ENCODE assay signal across 8 mouse cellular contexts in the genomic region with DNA sequence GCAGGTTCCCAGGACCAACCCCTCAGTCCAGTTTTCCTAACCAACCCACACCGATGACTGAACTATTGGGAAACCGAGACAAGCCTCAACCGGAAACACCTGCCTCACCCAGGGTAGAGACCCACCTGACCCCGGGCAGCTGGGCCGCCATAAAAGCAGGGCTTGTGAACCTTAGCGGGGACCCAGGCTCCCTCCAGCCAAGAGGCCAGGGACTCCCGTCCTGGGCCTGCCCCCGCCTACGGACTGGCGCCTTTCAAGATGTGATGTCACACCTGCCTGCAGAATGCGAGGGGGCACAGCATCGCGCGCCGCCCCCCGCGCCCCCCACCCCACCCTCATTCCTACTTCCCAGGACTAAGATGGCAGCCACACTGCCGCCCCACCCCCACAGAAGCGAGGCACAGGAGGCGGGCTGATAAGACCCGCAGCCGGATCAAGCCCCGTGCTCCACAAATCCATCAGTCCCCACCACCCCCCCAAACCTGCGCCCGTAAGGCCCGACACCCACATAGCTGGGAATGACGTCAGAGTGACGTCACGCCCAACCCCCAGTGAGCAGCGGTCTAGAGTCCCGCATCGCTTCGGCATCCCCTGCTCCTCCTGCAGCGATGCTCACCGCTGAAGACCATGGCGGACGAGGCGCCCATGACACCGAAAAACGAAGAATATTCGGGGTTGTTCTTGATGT. TPM values are rescaled to one million over a fixed set of nuclear protein-coding genes. Genes with fewer than 3 reads are reported as not detected.
DNase-seq lines count a peak whose midpoint lies in the region; ATAC-seq lines count a peak whose summit lies in the region.

No protein-coding gene starts in this region.

- peak overlapping the region; percentile 97 for H3K27ac ChIP-seq in intestine, embryonic 15.5 days
- peak overlapping the region; percentile 97 for H3K27ac ChIP-seq in limb, embryonic 12.5 days
- H3K27ac ChIP-seq in midbrain, embryonic 13.5 days, result peak overlapping the region; percentile 98

- peak overlapping the region; percentile 89 for H3K9ac ChIP-seq in intestine, embryonic 15.5 days
- H3K9ac ChIP-seq in limb, embryonic 12.5 days (replicated peaks), result peak overlapping the region; percentile 85
- peak overlapping the region; percentile 95 for H3K9ac ChIP-seq in midbrain, embryonic 13.5 days (replicated peaks)

- under 1% methylated on average over 40 of the region's 41 CpGs for WGBS in intestine, embryonic 15.5 days
- WGBS in limb, embryonic 12.5 days, result under 1% methylated on average over 39 of the region's 41 CpGs
- WGBS in midbrain, embryonic 13.5 days, result under 1% methylated on average over 38 of the region's 41 CpGs

- H3K36me3 ChIP-seq in intestine, embryonic 15.5 days, result peaks cover 7% of the 10 kb centered on the region; the same call in 1 of the 2 replicates
- H3K36me3 ChIP-seq in limb, embryonic 12.5 days, result peaks cover 31% of the 10 kb centered on the region
- peaks cover 28% of the 10 kb centered on the region for H3K36me3 ChIP-seq in midbrain, embryonic 13.5 days

- H3K27me3 ChIP-seq in intestine, embryonic 15.5 days (replicated peaks), result no peaks in the 10 kb centered on the region
- H3K27me3 ChIP-seq in limb, embryonic 12.5 days, result no peaks in the 10 kb centered on the region
- peaks cover 2% of the 10 kb centered on the region; the same call in 1 of the 2 replicates for H3K27me3 ChIP-seq in midbrain, embryonic 13.5 days

- H3K4me2 ChIP-seq in intestine, embryonic 15.5 days (replicated peaks), result peak overlapping the region; percentile 87
- H3K4me2 ChIP-seq in limb, embryonic 12.5 days, result peak overlapping the region; percentile 92
- peak overlapping the region; percentile 94 for H3K4me2 ChIP-seq in midbrain, embryonic 13.5 days (replicated peaks)

- H3K4me3 ChIP-seq in intestine, embryonic 15.5 days (replicated peaks), result peak overlapping the region; percentile 86
- peak overlapping the region; percentile 88 for H3K4me3 ChIP-seq in limb, embryonic 12.5 days (replicated peaks)
- H3K4me3 ChIP-seq in midbrain, embryonic 13.5 days (replicated peaks), result peak overlapping the region; percentile 96

- DNase-seq in urinary bladder, postnatal 14 days (ENCODE audit: low spot score), result peak; percentile 58
- no peak for DNase-seq in urinary bladder, postnatal 10 days (ENCODE audit: low spot score)
- DNase-seq in embryo, embryonic 11 days, result peak; percentile 66
- DNase-seq in gastrocnemius, postnatal 25 days, result peak; percentile 57
- peak; percentile 77 to 78 for DNase-seq in spleen, postnatal 10 days (ENCODE audit: low spot score in 2 of 2)

- peaks cover 18% of the 10 kb centered on the region for H3K4me1 ChIP-seq in intestine, embryonic 15.5 days (replicated peaks)
- peaks cover 19% of the 10 kb centered on the region for H3K4me1 ChIP-seq in limb, embryonic 12.5 days (replicated peaks)
- peaks cover 28% of the 10 kb centered on the region for H3K4me1 ChIP-seq in midbrain, embryonic 13.5 days (replicated peaks)

- ATAC-seq in intestine, embryonic 15.5 days, result peak; percentile 55
- ATAC-seq in limb, embryonic 12.5 days (ENCODE audit: insufficient number of reproducible peaks, insufficient read depth, low FRiP score, low TSS enrichment, low read depth), result peak; percentile 52
- ATAC-seq in midbrain, embryonic 13.5 days, result peak; percentile 59

- H3K9me3 ChIP-seq in intestine, embryonic 15.5 days, result no peaks in the 10 kb centered on the region
- no peaks in the 10 kb centered on the region for H3K9me3 ChIP-seq in limb, embryonic 12.5 days
- no peaks in the 10 kb centered on the region for H3K9me3 ChIP-seq in midbrain, embryonic 13.5 days

RNA-seq across cellular contexts. Expression of gene Atp6v0c, which starts 0.8 kb away (rescaled TPM):
- total RNA-seq in gastrocnemius, postnatal 25 days (2021), result 100 to 1,000 TPM; 145 to 159 TPM
- 572 and 634 TPM in 2 replicates for polyA plus RNA-seq in intestine, embryonic 15.5 days (2015; fragmentation: Nextera tagmentation; extraction: Ambion mirVana)
- polyA plus RNA-seq in limb, embryonic 12.5 days (2016; fragmentation: Nextera tagmentation; extraction: Ambion mirVana), result 392 and 404 TPM in 2 replicates
- polyA plus RNA-seq in midbrain, embryonic 13.5 days (2015; fragmentation: Nextera tagmentation; extraction: Ambion mirVana), result 843 and 851 TPM in 2 replicates

RNA-seq across cellular contexts. Expression of gene Amdhd2, which starts 5.2 kb away (rescaled TPM):
- total RNA-seq in gastrocnemius, postnatal 25 days (2021), result 1 to 10 TPM; 8.7 to 9.8 TPM
- 34.3 and 43.5 TPM in 2 replicates for polyA plus RNA-seq in intestine, embryonic 15.5 days (2015; fragmentation: Nextera tagmentation; extraction: Ambion mirVana)
- 38.5 and 40.2 TPM in 2 replicates for polyA plus RNA-seq in limb, embryonic 12.5 days (2016; fragmentation: Nextera tagmentation; extraction: Ambion mirVana)
- polyA plus RNA-seq in midbrain, embryonic 13.5 days (2015; fragmentation: Nextera tagmentation; extraction: Ambion mirVana), result 32.9 and 35.6 TPM in 2 replicates

RNA-seq across cellular contexts. Expression of gene Pdpk1, which starts 18.0 kb away (rescaled TPM):
- total RNA-seq in gastrocnemius, postnatal 25 days (2021), result 10 to 100 TPM; 35.2 to 38.6 TPM
- polyA plus RNA-seq in intestine, embryonic 15.5 days (2015; fragmentation: Nextera tagmentation; extraction: Ambion mirVana), result 35.8 and 36.0 TPM in 2 replicates
- 38.5 and 39.1 TPM in 2 replicates for polyA plus RNA-seq in limb, embryonic 12.5 days (2016; fragmentation: Nextera tagmentation; extraction: Ambion mirVana)
- polyA plus RNA-seq in midbrain, embryonic 13.5 days (2015; fragmentation: Nextera tagmentation; extraction: Ambion mirVana), result 63.1 and 67.9 TPM in 2 replicates

RNA-seq across cellular contexts. Expression of gene Tbc1d24, which starts 36.6 kb away (rescaled TPM):
- 1 to 10 TPM; 4.1 to 4.6 TPM for total RNA-seq in gastrocnemius, postnatal 25 days (2021)
- polyA plus RNA-seq in intestine, embryonic 15.5 days (2015; fragmentation: Nextera tagmentation; extraction: Ambion mirVana), result 4.7 and 5.9 TPM in 2 replicates
- 6.7 and 9.9 TPM in 2 replicates for polyA plus RNA-seq in limb, embryonic 12.5 days (2016; fragmentation: Nextera tagmentation; extraction: Ambion mirVana)
- 19.2 and 20.4 TPM in 2 replicates for polyA plus RNA-seq in midbrain, embryonic 13.5 days (2015; fragmentation: Nextera tagmentation; extraction: Ambion mirVana)

RNA-seq across cellular contexts. Expression of gene Ntn3, which starts 40.6 kb away (rescaled TPM):
- under 1 TPM; 0.35 to 0.56 TPM for total RNA-seq in gastrocnemius, postnatal 25 days (2021)
- 5.9 and 6.2 TPM in 2 replicates for polyA plus RNA-seq in intestine, embryonic 15.5 days (2015; fragmentation: Nextera tagmentation; extraction: Ambion mirVana)
- polyA plus RNA-seq in limb, embryonic 12.5 days (2016; fragmentation: Nextera tagmentation; extraction: Ambion mirVana), result 19.5 and 19.8 TPM in 2 replicates
- 3.3 and 4.6 TPM in 2 replicates for polyA plus RNA-seq in midbrain, embryonic 13.5 days (2015; fragmentation: Nextera tagmentation; extraction: Ambion mirVana)
